Mouse (Mus musculus): ENCODE measurements around the gene Hist1h2ai. TPM values are rescaled to one million over a fixed set of nuclear protein-coding genes. Genes with fewer than 3 reads are reported as not detected.

The Hist1h2ai gene
- total RNA-seq, 2 experiments from 2014 or later = 376 to 467 TPM

Small RNAs within 50 kb of the gene (microRNA-seq; reads per million reads assigned to microRNA genes)
- gene Gm44357 (0 reads per million in 2 experiments), gene Gm44367 (0 reads per million in 2 experiments), gene Gm44454 (0 reads per million in 2 experiments)

Other genes with a start within 250 kb of the Hist1h2ai start
- under 1 TPM; 0.47 to 0.91 TPM for gene Nkapl, start 247.9 kb upstream of the Hist1h2ai start, total RNA-seq (2021)
- 1 to 10 TPM; 1.1 to 1.4 TPM for gene Zkscan4, start 237.5 kb upstream of the Hist1h2ai start, total RNA-seq (2021)
- gene Gm10065, start 237.0 kb upstream of the Hist1h2ai start, total RNA-seq (2021) = not detected
- 10 to 100 TPM; 21.1 to 21.9 TPM for gene AK157302, start 221.2 kb upstream of the Hist1h2ai start, total RNA-seq (2021)
- 100 to 1,000 TPM; 183 to 189 TPM for gene Gm11273, start 215.0 kb upstream of the Hist1h2ai start, total RNA-seq (2021)
- gene Zkscan8, start 185.3 kb upstream of the Hist1h2ai start, total RNA-seq (2021) = 10 to 100 TPM; 15.1 to 16.5 TPM
- gene Olfr1366, start 173.6 kb upstream of the Hist1h2ai start, total RNA-seq (2021) = not detected
- not detected for gene Olfr1535, start 156.5 kb upstream of the Hist1h2ai start, total RNA-seq (2021)
- not detected for gene Olfr1364, start 134.7 kb upstream of the Hist1h2ai start, total RNA-seq (2021)
- not detected for gene Olfr1362, start 102.4 kb upstream of the Hist1h2ai start, total RNA-seq (2021)
- not detected for gene Olfr11, start 73.9 kb upstream of the Hist1h2ai start, total RNA-seq (2021)
- not detected for gene Olfr1361, start 53.0 kb upstream of the Hist1h2ai start, total RNA-seq (2021)
- not detected for gene Olfr1360, start 39.0 kb upstream of the Hist1h2ai start, total RNA-seq (2021)
- gene Olfr1359, start 18.3 kb upstream of the Hist1h2ai start, total RNA-seq (2021) = not detected
- 100 to 1,000 TPM; 413 to 441 TPM for gene Hist1h2bl, start 279 bp upstream of the Hist1h2ai start, total RNA-seq (2021)
- gene Hist1h3h, start 1.2 kb downstream of the Hist1h2ai start, total RNA-seq (2021) = 100 to 1,000 TPM; 719 to 727 TPM
- gene Hist1h2bm, start 5.6 kb downstream of the Hist1h2ai start, total RNA-seq (2021) = 100 to 1,000 TPM; 135 to 139 TPM
- gene Hist1h4j, start 18.6 kb downstream of the Hist1h2ai start, total RNA-seq (2021) = 10 to 100 TPM; 84.6 to 87.5 TPM
- 1,000 to 10,000 TPM in 1 of 2 experiments, 100 to 1,000 TPM in 1; 995 to 1,039 TPM for gene Hist1h4k, start 34.1 kb downstream of the Hist1h2ai start, total RNA-seq (2021)
- 100 to 1,000 TPM; 186 to 191 TPM for gene Hist1h2ak, start 37.4 kb downstream of the Hist1h2ai start, total RNA-seq (2021)
- 100 to 1,000 TPM; 295 to 300 TPM for gene Hist1h2bn, start 37.7 kb downstream of the Hist1h2ai start, total RNA-seq (2021)
- gene Hist1h1b, start 64.2 kb downstream of the Hist1h2ai start, total RNA-seq (2021) = 100 to 1,000 TPM; 295 to 307 TPM
- 100 to 1,000 TPM; 504 to 518 TPM for gene Hist1h3i, start 66.9 kb downstream of the Hist1h2ai start, total RNA-seq (2021)
- 100 to 1,000 TPM in 1 of 2 experiments, 10 to 100 TPM in 1; 94.5 to 114 TPM for gene Hist1h2an, start 70.8 kb downstream of the Hist1h2ai start, total RNA-seq (2021)
- 100 to 1,000 TPM; 213 to 224 TPM for gene Hist1h2bp, start 71.0 kb downstream of the Hist1h2ai start, total RNA-seq (2021)
- gene Hist1h2bq, start 93.8 kb downstream of the Hist1h2ai start, total RNA-seq (2021) = 100 to 1,000 TPM; 420 to 457 TPM
- gene Hist1h2ao, start 94.0 kb downstream of the Hist1h2ai start, total RNA-seq (2021) = not detected
- gene Hist1h4m, start 95.3 kb downstream of the Hist1h2ai start, total RNA-seq (2021) = 100 to 1,000 TPM; 679 to 704 TPM
- 10 to 100 TPM; 54.0 to 56.5 TPM for gene Hist1h4n, start 115.8 kb downstream of the Hist1h2ai start, total RNA-seq (2021)
- gene Hist1h2ap, start 117.1 kb downstream of the Hist1h2ai start, total RNA-seq (2021) = 100 to 1,000 TPM; 717 to 739 TPM
- 100 to 1,000 TPM; 420 to 457 TPM for gene Hist1h2br, start 117.3 kb downstream of the Hist1h2ai start, total RNA-seq (2021)
- 1 to 10 TPM; 3.9 TPM for gene Zfp184, start 228.7 kb downstream of the Hist1h2ai start, total RNA-seq (2021)

All from heart, postnatal 4 days (tissue).